Mouse (Mus musculus) lung, adult 2 months (tissue): ENCODE data around the gene Olfr1014. TPM values are rescaled to one million over a fixed set of nuclear protein-coding genes. Genes with fewer than 3 reads are reported as not detected.

Experiments used
- DNase-seq: peaks from one replicate; pipeline ENCODE4 v3.0.0; 2022
- H3K4me1 ChIP-seq: fragments of 200-500 bp; 2 replicates; pipeline ENCODE4 v1.6.1; 2011; ENCODE audit warnings: low read length; ENCODE audit not compliant: control insufficient read depth, insufficient read depth
- H3K4me3 ChIP-seq: fragments of 200-500 bp; replicated peaks from 2 replicates; pipeline ENCODE3; 2011; ENCODE audit warnings: low read depth, mild to moderate bottlenecking, control low read depth, low read length; ENCODE audit errors: extremely low read depth
- CTCF ChIP-seq: fragments of 200-500 bp; IDR thresholded peaks from 2 replicates; pipeline ENCODE4 v1.5.1; 2011; ENCODE audit warnings: mild to moderate bottlenecking, low read length, control low read depth; ENCODE audit not compliant: insufficient read depth
- POLR2A ChIP-seq: fragments of 200-500 bp; IDR thresholded peaks from 2 replicates; pipeline ENCODE4 v1.6.1; 2011; ENCODE audit warnings: low read depth, mild to moderate bottlenecking, control low read depth, low read length, borderline replicate concordance; ENCODE audit errors: extremely low read depth
- WGBS: fragments of 180-500 bp; shearing (Covaris S2); methylation state at CpG from one replicate; pipeline ENCODE4 v1.1.7; 2018; 5-methylcytosine and 5-hydroxymethylcytosine counted together
- polyA plus RNA-seq: library from polyadenylated mRNA; depleted of rRNA; stranded (reverse); fragments of >200 nt; gene quantifications from 2 replicates; pipeline ENCODE4 v1.2.3, GENCODE M21; 2012; rRNA removed

The Olfr1014 gene
- not detected in 2 replicates for polyA plus RNA-seq

DNA sequence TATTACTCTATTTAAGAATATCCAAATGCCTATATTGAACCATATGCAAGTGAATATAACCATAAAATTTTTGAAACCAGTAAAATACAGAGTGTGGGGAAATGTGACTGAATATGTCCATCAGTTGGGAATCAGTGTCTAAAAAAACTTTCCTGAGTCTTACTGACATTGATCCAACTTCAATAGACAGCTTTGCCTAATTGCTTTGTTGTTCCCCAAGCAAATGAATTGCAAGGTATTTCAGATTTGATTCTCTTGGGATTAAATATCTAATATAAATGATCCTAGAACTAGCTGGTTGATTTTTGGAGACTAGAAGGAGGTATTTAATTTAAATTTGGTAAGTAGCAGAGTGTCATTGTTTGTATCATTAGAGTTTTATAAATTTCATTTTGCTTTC lies at the start of gene Olfr1014:
Gene Olfr1014, plus strand, starts transcription at position 301 of the 400 bp plus-strand sequence.
- Histone ChIP-seq H3K4me3 (no peak within 1 kb of the TSS), H3K4me1 (no peaks in the 10 kb centered on the region)
- TF ChIP-seq CTCF (no peak), POLR2A (no peak)
- DNase-seq, result no peak

GRCm38 (mm10) chr2:85725793-85726192 lies 46.7 kb upstream of the Olfr1014 start:
- WGBS, result 6% methylated on average over 3 of the region's 3 CpGs
- no peak overlapping the region for H3K4me3 ChIP-seq
- H3K4me1 ChIP-seq, result no peaks in the 10 kb centered on the region
- TF ChIP-seq CTCF (no peak), POLR2A (no peak)
- DNase-seq, result no peak

GRCm38 (mm10) chr2:85753822-85754221 lies 18.7 kb upstream of the Olfr1014 start:
- 80% methylated on average over 4 of the region's 4 CpGs for WGBS
- H3K4me1 ChIP-seq, result no peaks in the 10 kb centered on the region
- DNase-seq, result no peak
- no peak for TF ChIP-seq CTCF
- TF ChIP-seq POLR2A, result no peak
- no peak overlapping the region for H3K4me3 ChIP-seq

GRCm38 (mm10) chr2:85762666-85763065 lies 9.8 kb upstream of the Olfr1014 start, which contains the start of gene Olfr1012:
Gene Olfr1012, minus strand, starts transcription at chr2:85762766.
- no peak for DNase-seq
- 63% methylated on average over 1 of the region's 1 CpGs for WGBS
- H3K4me3 ChIP-seq, result no peak within 1 kb of the TSS
- no peaks in the 10 kb centered on the region for H3K4me1 ChIP-seq
- no peak for TF ChIP-seq POLR2A
- TF ChIP-seq CTCF, result no peak

GRCm38 (mm10) chr2:85766798-85767197 lies 5.7 kb upstream of the Olfr1014 start, which contains the start of gene Olfr1013:
Gene Olfr1013, plus strand, starts transcription at chr2:85767098.
- H3K4me1 ChIP-seq, result no peaks in the 10 kb centered on the region
- DNase-seq, result no peak
- H3K4me3 ChIP-seq, result no peak within 1 kb of the TSS
- TF ChIP-seq POLR2A (no peak), CTCF (no peak)

- no peak within 1 kb of the TSS for H3K4me3 ChIP-seq
- H3K4me1 ChIP-seq, result no peaks in the 10 kb centered on the region
- no peak for DNase-seq
- TF ChIP-seq CTCF, result no peak
- TF ChIP-seq POLR2A, result no peak
Observed at GRCm38 (mm10) chr2:85781717-85782116, 9.2 kb downstream of the Olfr1014 start, which contains the start of gene Olfr1015. Gene Olfr1015, plus strand, starts transcription at chr2:85782017.

DNA sequence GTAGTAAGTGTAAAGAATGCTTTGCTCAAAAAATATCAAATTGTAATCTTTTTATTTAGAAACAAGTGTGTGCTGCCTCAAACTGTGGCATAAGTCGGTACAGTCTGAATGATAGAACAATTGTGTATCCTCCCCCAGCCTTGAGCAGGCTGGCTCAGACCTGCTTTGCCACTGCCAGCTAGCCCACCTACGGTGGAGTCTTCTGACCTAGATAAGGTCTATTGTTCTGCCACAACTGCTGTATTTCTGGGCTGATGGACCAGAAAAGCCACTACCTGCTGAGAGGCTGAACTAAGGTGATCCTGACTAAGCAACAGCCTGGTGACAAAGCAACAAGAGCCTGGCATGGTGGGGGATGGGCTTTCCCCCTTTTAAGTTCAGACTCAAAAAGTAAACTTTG lies 19.8 kb downstream of the Olfr1014 start:
- WGBS, result 56% methylated on average over 2 of the region's 2 CpGs
- TF ChIP-seq POLR2A, result no peak
- TF ChIP-seq CTCF, result no peak
- DNase-seq, result no peak
- Histone ChIP-seq H3K4me1 (no peaks in the 10 kb centered on the region), H3K4me3 (no peak overlapping the region)

- H3K4me3 ChIP-seq, result no peak within 1 kb of the TSS
- no peak for DNase-seq
- no peaks in the 10 kb centered on the region for H3K4me1 ChIP-seq
- WGBS, result 88% methylated on average over 2 of the region's 2 CpGs
- no peak for TF ChIP-seq CTCF
- TF ChIP-seq POLR2A, result no peak
Observed at GRCm38 (mm10) chr2:85802444-85802843, 29.9 kb downstream of the Olfr1014 start, which contains the start of gene Olfr1016. Gene Olfr1016, minus strand, starts transcription at chr2:85802544.

GRCm38 (mm10) chr2:85804501-85804900 lies 32.0 kb downstream of the Olfr1014 start:
- TF ChIP-seq CTCF, result no peak
- TF ChIP-seq POLR2A, result no peak
- H3K4me3 ChIP-seq, result no peak overlapping the region
- DNase-seq, result no peak
- WGBS, result 73% methylated on average over 4 of the region's 4 CpGs
- H3K4me1 ChIP-seq, result no peaks in the 10 kb centered on the region

- TF ChIP-seq CTCF (no peak), POLR2A (no peak)
- H3K4me1 ChIP-seq, result no peaks in the 10 kb centered on the region
- no peak within 1 kb of the TSS for H3K4me3 ChIP-seq
- no peak for DNase-seq
Observed at GRCm38 (mm10) chr2:85818179-85818578, 45.7 kb downstream of the Olfr1014 start, which contains the start of gene Olfr1018. Gene Olfr1018, plus strand, starts transcription at chr2:85818479.

Other genes starting within 250 kb of the Olfr1014 start
- gene Olfr996, start 193.5 kb upstream of the Olfr1014 start, polyA plus RNA-seq, result not detected in 2 replicates
- not detected in 2 replicates for gene Olfr998, start 183.8 kb upstream of the Olfr1014 start, polyA plus RNA-seq
- not detected in 2 replicates for gene Olfr1000, start 160.8 kb upstream of the Olfr1014 start, polyA plus RNA-seq
- not detected in 2 replicates for gene Olfr1002, start 122.0 kb upstream of the Olfr1014 start, polyA plus RNA-seq
- not detected in 2 replicates for gene Olfr154, start 108.3 kb upstream of the Olfr1014 start, polyA plus RNA-seq
- not detected in 2 replicates for gene Olfr1006, start 93.9 kb upstream of the Olfr1014 start, polyA plus RNA-seq
- gene Olfr1008, start 83.3 kb upstream of the Olfr1014 start, polyA plus RNA-seq, result not detected in 2 replicates
- gene Olfr1009, start 57.3 kb upstream of the Olfr1014 start, polyA plus RNA-seq, result not detected in 2 replicates
- gene Olfr1012, start 9.9 kb upstream of the Olfr1014 start, polyA plus RNA-seq, result not detected in 2 replicates
- gene Olfr1013, start 5.6 kb upstream of the Olfr1014 start, polyA plus RNA-seq, result not detected in 2 replicates
- not detected in 2 replicates for gene Olfr1015, start 9.3 kb downstream of the Olfr1014 start, polyA plus RNA-seq
- not detected in 2 replicates for gene Olfr1016, start 29.8 kb downstream of the Olfr1014 start, polyA plus RNA-seq
- gene Olfr1018, start 45.8 kb downstream of the Olfr1014 start, polyA plus RNA-seq, result not detected in 2 replicates
- gene Olfr1019, start 72.8 kb downstream of the Olfr1014 start, polyA plus RNA-seq, result not detected in 2 replicates
- gene Olfr1020, start 74.3 kb downstream of the Olfr1014 start, polyA plus RNA-seq, result not detected in 2 replicates
- not detected in 2 replicates for gene Olfr1022, start 95.9 kb downstream of the Olfr1014 start, polyA plus RNA-seq
- not detected in 2 replicates for gene Olfr1023, start 112.9 kb downstream of the Olfr1014 start, polyA plus RNA-seq
- gene Olfr1024, start 132.3 kb downstream of the Olfr1014 start, polyA plus RNA-seq, result not detected in 2 replicates
- gene Olfr1025-ps1, start 142.5 kb downstream of the Olfr1014 start, polyA plus RNA-seq, result not detected in 2 replicates
- gene Olfr1026, start 148.8 kb downstream of the Olfr1014 start, polyA plus RNA-seq, result not detected in 2 replicates
- gene Olfr1028, start 177.7 kb downstream of the Olfr1014 start, polyA plus RNA-seq, result not detected in 2 replicates
- not detected in 2 replicates for gene Olfr1029, start 201.2 kb downstream of the Olfr1014 start, polyA plus RNA-seq
- gene Olfr1030, start 206.6 kb downstream of the Olfr1014 start, polyA plus RNA-seq, result not detected in 2 replicates
- not detected in 2 replicates for gene Olfr1031, start 217.6 kb downstream of the Olfr1014 start, polyA plus RNA-seq
- not detected in 2 replicates for gene Olfr1032, start 232.8 kb downstream of the Olfr1014 start, polyA plus RNA-seq
- gene Olfr1033, start 247.9 kb downstream of the Olfr1014 start, polyA plus RNA-seq, result 0.36 and 0.45 TPM in 2 replicates